Mouse (Mus musculus): Measurements from ENCODE around the gene Fam120b. TPM values are rescaled to one million over a fixed set of nuclear protein-coding genes. Genes with fewer than 3 reads are reported as not detected.

Gene Fam120b
- polyA plus RNA-seq, 1 experiment from 2014 or later, result 20.1 TPM

GRCm38 (mm10) chr17:15406576-15406975, 10.6 kb downstream of the Fam120b start:
- peaks cover 87% of the 10 kb centered on the region for H3K36me3 ChIP-seq (ENCODE audit: inconsistent target)
- H3K79me2 ChIP-seq (ENCODE audit: inconsistent target), result no peaks in the 10 kb centered on the region
- H3K4me3 ChIP-seq (ENCODE audit: inconsistent target), result no peak overlapping the region
- 94% methylated on average over 2 of the region's 2 CpGs for WGBS (ENCODE audit: missing documents)
- no peak overlapping the region for H3K27ac ChIP-seq

DNA sequence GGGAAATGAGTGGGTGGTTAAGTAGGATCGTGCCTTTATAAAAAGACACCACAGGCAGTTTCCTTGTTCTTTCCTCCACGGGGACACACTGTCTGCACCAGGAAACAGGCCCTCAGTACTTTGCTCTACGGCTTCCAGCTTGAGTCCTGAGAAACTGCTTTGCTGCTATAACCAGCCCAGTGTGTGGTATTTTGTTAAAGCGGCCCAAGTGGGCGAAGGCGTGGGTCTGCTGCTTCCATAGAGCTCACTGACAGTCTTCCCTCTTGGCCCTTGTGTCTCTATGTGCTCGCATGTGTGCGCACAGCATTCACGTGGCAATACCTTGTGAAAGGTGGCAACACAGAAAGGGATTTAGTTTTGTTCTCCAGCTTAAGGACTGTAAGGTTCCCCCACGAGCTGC, 13.3 kb downstream of the Fam120b start:
- WGBS (ENCODE audit: missing documents), result 94% methylated on average over 10 of the region's 10 CpGs
- Histone ChIP-seq H3K27ac (no peak overlapping the region), H3K4me3 (ENCODE audit: inconsistent target) (no peak overlapping the region), H3K36me3 (ENCODE audit: inconsistent target) (peaks cover 76% of the 10 kb centered on the region), H3K79me2 (ENCODE audit: inconsistent target) (no peaks in the 10 kb centered on the region)

- WGBS (ENCODE audit: missing documents), result 91% methylated on average over 1 of the region's 1 CpGs
- H3K27ac ChIP-seq, result no peak overlapping the region
- no peak overlapping the region for H3K4me3 ChIP-seq (ENCODE audit: inconsistent target)
- H3K36me3 ChIP-seq (ENCODE audit: inconsistent target), result peaks cover 73% of the 10 kb centered on the region
- H3K79me2 ChIP-seq (ENCODE audit: inconsistent target), result no peaks in the 10 kb centered on the region
Measured at GRCm38 (mm10) chr17:15410861-15411260, 14.9 kb downstream of the Fam120b start.

- Histone ChIP-seq H3K4me3 (ENCODE audit: inconsistent target) (no peak overlapping the region), H3K27ac (no peak overlapping the region), H3K79me2 (ENCODE audit: inconsistent target) (no peaks in the 10 kb centered on the region), H3K36me3 (ENCODE audit: inconsistent target) (peaks cover 75% of the 10 kb centered on the region)
- whole genome bisulfite sequencing (ENCODE audit: missing documents), result 88% methylated on average over 10 of the region's 12 CpGs
Measured at GRCm38 (mm10) chr17:15416596-15417215, 20.7 kb downstream of the Fam120b start.

DNA sequence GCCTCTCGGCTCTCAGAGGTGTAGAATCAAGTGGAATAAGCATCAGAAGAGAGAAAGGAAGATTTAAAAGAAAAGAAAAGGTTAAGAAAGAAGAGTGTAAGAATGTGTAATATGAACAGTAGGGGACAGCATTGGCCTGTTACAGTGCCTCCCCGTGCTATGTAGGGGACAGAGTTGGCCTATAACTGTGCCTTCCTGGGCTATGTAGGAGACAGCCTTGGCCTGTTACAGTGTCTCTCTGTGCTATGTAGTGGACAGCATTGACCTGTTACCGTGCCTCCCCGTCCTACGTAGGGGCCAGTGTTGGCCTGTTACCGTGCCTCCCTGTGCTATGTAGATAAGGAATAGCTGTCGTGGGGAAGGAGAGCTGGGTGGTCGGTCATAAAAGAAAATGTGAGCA, 23.5 kb downstream of the Fam120b start:
- H3K79me2 ChIP-seq (ENCODE audit: inconsistent target), result no peaks in the 10 kb centered on the region
- 90% methylated on average over 8 of the region's 8 CpGs for WGBS (ENCODE audit: missing documents)
- no peak overlapping the region for H3K27ac ChIP-seq
- no peak overlapping the region for H3K4me3 ChIP-seq (ENCODE audit: inconsistent target)
- H3K36me3 ChIP-seq (ENCODE audit: inconsistent target), result peaks cover 86% of the 10 kb centered on the region

- 90% methylated on average over 8 of the region's 8 CpGs for WGBS (ENCODE audit: missing documents)
- Histone ChIP-seq H3K4me3 (ENCODE audit: inconsistent target) (no peak overlapping the region), H3K79me2 (ENCODE audit: inconsistent target) (no peaks in the 10 kb centered on the region), H3K27ac (no peak overlapping the region), H3K36me3 (ENCODE audit: inconsistent target) (peaks cover 88% of the 10 kb centered on the region)
Measured at GRCm38 (mm10) chr17:15420021-15420603, 24.1 kb downstream of the Fam120b start.

DNA sequence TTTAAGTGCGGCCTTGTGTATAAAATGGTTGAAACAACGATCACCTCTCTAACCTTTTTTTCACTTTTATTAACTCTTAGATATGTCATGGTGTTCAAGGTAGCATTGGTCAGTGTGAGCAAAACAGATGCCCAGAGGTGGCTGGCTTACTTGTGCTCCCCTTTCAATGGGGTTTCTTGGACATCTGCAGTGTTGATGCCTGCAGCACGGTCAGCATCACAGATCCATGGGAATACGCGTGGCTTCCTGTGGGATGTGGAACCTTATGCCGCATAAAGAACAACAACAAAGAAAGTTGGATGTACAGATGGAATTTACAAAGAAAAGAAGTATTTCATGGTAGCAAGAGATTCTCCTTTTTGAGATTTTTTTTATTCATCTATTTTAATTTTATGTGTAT, 25.4 kb downstream of the Fam120b start:
- Histone ChIP-seq H3K79me2 (ENCODE audit: inconsistent target) (no peaks in the 10 kb centered on the region), H3K4me3 (ENCODE audit: inconsistent target) (no peak overlapping the region), H3K27ac (no peak overlapping the region), H3K36me3 (ENCODE audit: inconsistent target) (peaks cover 98% of the 10 kb centered on the region)
- WGBS (ENCODE audit: missing documents), result 97% methylated on average over 6 of the region's 6 CpGs

DNA sequence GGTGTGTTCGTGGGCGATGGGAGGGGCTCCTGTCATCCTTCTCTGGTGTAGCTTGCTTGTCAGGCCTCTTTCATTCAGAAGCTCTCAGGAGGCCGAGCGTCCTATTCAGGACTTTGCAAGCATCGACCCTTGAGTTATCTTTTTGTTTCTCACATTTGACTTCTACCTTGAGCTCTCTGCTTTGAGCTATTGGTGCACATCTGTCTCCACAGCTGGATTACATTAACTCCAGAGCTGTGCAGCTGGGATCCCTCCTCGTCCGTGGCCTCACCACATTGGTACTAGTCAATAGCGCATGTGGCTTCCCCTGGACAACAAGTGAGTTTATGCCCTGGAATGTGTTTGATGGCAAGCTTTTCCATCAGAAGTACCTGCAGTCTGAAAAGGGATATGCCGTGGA, 26.7 kb downstream of the Fam120b start:
- Histone ChIP-seq H3K27ac (no peak overlapping the region), H3K79me2 (ENCODE audit: inconsistent target) (no peaks in the 10 kb centered on the region), H3K36me3 (ENCODE audit: inconsistent target) (peaks cover 99% of the 10 kb centered on the region), H3K4me3 (ENCODE audit: inconsistent target) (no peak overlapping the region)
- WGBS (ENCODE audit: missing documents), result 96% methylated on average over 9 of the region's 9 CpGs

DNA sequence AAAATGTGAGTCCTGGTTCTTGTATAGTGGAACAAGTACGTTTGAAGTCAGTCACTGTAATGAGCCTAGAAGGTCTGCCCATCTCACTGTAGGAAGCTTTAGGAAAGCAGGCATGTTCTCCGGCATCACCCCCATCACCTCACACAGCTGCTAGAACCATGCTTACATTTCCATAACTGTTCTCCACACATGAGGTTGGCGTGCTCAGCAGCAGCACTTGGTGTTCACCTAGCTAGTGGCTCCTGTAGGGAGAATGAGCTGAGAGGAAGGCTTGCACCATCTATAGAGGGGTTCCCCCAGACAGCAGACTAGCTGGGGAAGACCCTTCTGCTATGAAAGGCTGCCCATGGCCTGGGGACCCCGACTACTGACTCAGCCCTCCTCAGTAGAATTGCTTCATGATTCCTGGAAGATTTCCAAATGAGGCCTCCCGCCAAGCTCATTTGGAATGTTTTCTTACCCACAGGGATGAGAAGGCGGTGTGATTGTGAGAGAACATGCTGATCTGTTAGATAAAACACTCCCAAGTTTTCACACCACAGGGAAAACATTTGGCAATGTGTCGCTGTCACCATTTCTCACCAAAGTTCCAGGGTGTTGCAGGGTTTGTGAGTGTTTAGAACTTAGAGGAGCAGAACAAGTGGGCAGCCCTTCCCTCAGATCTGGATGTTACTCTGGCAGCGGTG, 27.2 kb downstream of the Fam120b start:
- Histone ChIP-seq H3K79me2 (ENCODE audit: inconsistent target) (no peaks in the 10 kb centered on the region), H3K4me3 (ENCODE audit: inconsistent target) (no peak overlapping the region), H3K36me3 (ENCODE audit: inconsistent target) (peaks cover 95% of the 10 kb centered on the region), H3K27ac (no peak overlapping the region)
- 89% methylated on average over 7 of the region's 8 CpGs for WGBS (ENCODE audit: missing documents)

- 82% methylated on average over 3 of the region's 3 CpGs for WGBS (ENCODE audit: missing documents)
- no peaks in the 10 kb centered on the region for H3K79me2 ChIP-seq (ENCODE audit: inconsistent target)
- peaks cover 74% of the 10 kb centered on the region for H3K36me3 ChIP-seq (ENCODE audit: inconsistent target)
- no peak overlapping the region for H3K27ac ChIP-seq
- H3K4me3 ChIP-seq (ENCODE audit: inconsistent target), result no peak overlapping the region
Measured at GRCm38 (mm10) chr17:15425931-15426330, 29.9 kb downstream of the Fam120b start.

GRCm38 (mm10) chr17:15429451-15429850, 33.4 kb downstream of the Fam120b start:
- no peak overlapping the region for H3K27ac ChIP-seq
- no peak overlapping the region for H3K4me3 ChIP-seq (ENCODE audit: inconsistent target)
- 95% methylated on average over 6 of the region's 6 CpGs for WGBS (ENCODE audit: missing documents)
- H3K36me3 ChIP-seq (ENCODE audit: inconsistent target), result peaks cover 54% of the 10 kb centered on the region
- no peaks in the 10 kb centered on the region for H3K79me2 ChIP-seq (ENCODE audit: inconsistent target)

GRCm38 (mm10) chr17:15429937-15430336, 33.9 kb downstream of the Fam120b start:
- Histone ChIP-seq H3K4me3 (ENCODE audit: inconsistent target) (no peak overlapping the region), H3K27ac (no peak overlapping the region), H3K36me3 (ENCODE audit: inconsistent target) (peaks cover 50% of the 10 kb centered on the region), H3K79me2 (ENCODE audit: inconsistent target) (no peaks in the 10 kb centered on the region)
- WGBS (ENCODE audit: missing documents), result 28% methylated on average over 1 of the region's 1 CpGs

- H3K27ac ChIP-seq, result no peak overlapping the region
- H3K4me3 ChIP-seq (ENCODE audit: inconsistent target), result no peak overlapping the region
- WGBS (ENCODE audit: missing documents), result 12% methylated on average over 5 of the region's 5 CpGs
- peaks cover 39% of the 10 kb centered on the region for H3K36me3 ChIP-seq (ENCODE audit: inconsistent target)
- H3K79me2 ChIP-seq (ENCODE audit: inconsistent target), result no peaks in the 10 kb centered on the region
Measured at GRCm38 (mm10) chr17:15431021-15431514, 35.1 kb downstream of the Fam120b start.

DNA sequence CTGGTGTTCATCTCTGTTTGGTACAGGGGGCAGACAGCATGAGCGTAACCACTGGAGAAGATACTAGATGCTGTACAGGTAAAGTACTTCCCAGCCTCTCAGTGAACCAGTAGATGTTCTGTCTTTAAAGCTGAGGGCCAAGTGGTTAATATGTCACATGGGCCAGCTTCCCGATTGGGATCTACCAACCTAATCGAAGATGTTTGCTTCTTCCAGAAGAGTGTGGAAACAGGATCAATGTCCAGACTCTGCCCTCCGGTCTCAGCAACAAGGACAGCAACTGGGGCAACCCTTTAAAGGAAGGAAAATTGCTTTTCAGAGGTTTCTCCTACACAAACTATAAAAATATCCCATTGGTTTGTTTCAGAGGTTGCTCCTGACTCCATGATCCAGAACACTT, 35.5 kb downstream of the Fam120b start:
- Histone ChIP-seq H3K36me3 (ENCODE audit: inconsistent target) (peaks cover 34% of the 10 kb centered on the region), H3K79me2 (ENCODE audit: inconsistent target) (no peaks in the 10 kb centered on the region), H3K27ac (no peak overlapping the region), H3K4me3 (ENCODE audit: inconsistent target) (no peak overlapping the region)
- 90% methylated on average over 4 of the region's 4 CpGs for WGBS (ENCODE audit: missing documents)

DNA sequence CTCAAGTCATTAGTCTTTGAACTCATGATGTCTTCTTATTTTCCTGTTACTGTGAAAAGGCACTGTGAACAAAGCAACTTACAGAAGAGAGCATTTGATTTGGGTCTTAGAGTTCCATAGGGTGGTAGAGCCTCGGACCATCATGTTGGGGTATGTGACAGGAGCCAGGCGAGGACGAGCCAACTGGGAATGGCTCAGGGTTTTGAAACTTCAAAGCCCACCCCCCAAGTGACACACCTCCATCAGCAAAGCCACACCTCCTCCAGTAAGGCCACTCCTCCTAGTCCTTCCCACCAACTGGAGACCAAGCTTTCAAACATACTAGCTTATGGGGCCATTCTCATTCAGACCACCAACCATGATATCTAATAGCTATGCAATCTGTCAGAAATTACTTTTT, 36.0 kb downstream of the Fam120b start:
- Histone ChIP-seq H3K36me3 (ENCODE audit: inconsistent target) (peaks cover 29% of the 10 kb centered on the region; the same call in 1 of the 2 replicates), H3K27ac (no peak overlapping the region), H3K4me3 (ENCODE audit: inconsistent target) (no peak overlapping the region), H3K79me2 (ENCODE audit: inconsistent target) (no peaks in the 10 kb centered on the region)
- 86% methylated on average over 3 of the region's 3 CpGs for WGBS (ENCODE audit: missing documents)

All from macrophage (primary cell).